Mouse (Mus musculus) hindbrain, embryonic 10.5 days (tissue): ENCODE results near the gene Ski. TPM values are rescaled to one million over a fixed set of nuclear protein-coding genes. Genes with fewer than 3 reads are reported as not detected.

Experiments
- DNase-seq: peaks from one replicate; pipeline ENCODE4 v3.0.0-alpha.2; 2017; ENCODE audit warnings: low spot score
- H3K27ac ChIP-seq: fragments of 300-500 bp; sonication (generic); 2 replicates; pipeline ENCODE4 v1.5.1; 2016; ENCODE audit warnings: mild to moderate bottlenecking, moderate library complexity
- H3K27me3 ChIP-seq: fragments of 300-500 bp; sonication (generic); 2 replicates; pipeline ENCODE4 v1.6.1; 2016; ENCODE audit warnings: mild to moderate bottlenecking; ENCODE audit not compliant: poor library complexity, insufficient read depth, severe bottlenecking
- H3K36me3 ChIP-seq: fragments of 300-500 bp; sonication (generic); 2 replicates; pipeline ENCODE4 v1.6.1; 2016; ENCODE audit warnings: mild to moderate bottlenecking, moderate library complexity
- H3K4me1 ChIP-seq: fragments of 300-500 bp; sonication (generic); replicated peaks from 2 replicates; pipeline ENCODE4 v1.6.1; 2016; ENCODE audit warnings: mild to moderate bottlenecking
- H3K4me3 ChIP-seq: fragments of 300-500 bp; sonication (generic); 2 replicates; pipeline ENCODE4 v1.5.1; 2016; ENCODE audit warnings: mild to moderate bottlenecking, moderate library complexity
- H3K9me3 ChIP-seq: fragments of 300-500 bp; sonication (generic); 2 replicates; pipeline ENCODE4 v1.6.1; 2016; ENCODE audit warnings: mild to moderate bottlenecking, moderate library complexity
- WGBS: fragments of 180-500 bp; shearing (Covaris S2); methylation state at CpG from one replicate; pipeline ENCODE4 v1.1.7; 2016; 5-methylcytosine and 5-hydroxymethylcytosine counted together
- polyA plus RNA-seq: library from polyadenylated mRNA; unstranded; fragments of >200 nt; fragmentation: Nextera tagmentation; extraction: Ambion mirVana; gene quantifications from 2 replicates; pipeline ENCODE4 v1.2.1, GENCODE M21; 2016

The Ski gene
- polyA plus RNA-seq, 1 experiment from 2014 or later = 9.3 TPM

GRCm38 (mm10) chr4:155217241-155218103, 4.9 kb downstream of the Ski start:
- Histone ChIP-seq H3K4me3 (peak overlapping the region; percentile 95; the same call in 1 of the 2 replicates), H3K27ac (peak overlapping the region; percentile 53), H3K27me3 (no peaks in the 10 kb centered on the region), H3K9me3 (no peaks in the 10 kb centered on the region), H3K4me1 (peaks cover 97% of the 10 kb centered on the region), H3K36me3 (peaks cover 15% of the 10 kb centered on the region)
- WGBS = 61% methylated on average over 12 of the region's 12 CpGs
- DNase-seq = no peak

- H3K4me3 ChIP-seq = 0 out of 2 replicates have a peak overlapping the region, but pooled peaks have one; percentile 12
- DNase-seq = no peak
- peak overlapping the region; percentile 59 for H3K27ac ChIP-seq
- 70% methylated on average over 12 of the region's 12 CpGs for WGBS
- no peaks in the 10 kb centered on the region for H3K27me3 ChIP-seq
- H3K4me1 ChIP-seq = peaks cover 94% of the 10 kb centered on the region
- peaks cover 30% of the 10 kb centered on the region for H3K36me3 ChIP-seq
- H3K9me3 ChIP-seq = peaks cover under 1% of the 10 kb centered on the region; the same call in 1 of the 2 replicates
Observed at GRCm38 (mm10) chr4:155215773-155216630, 6.4 kb downstream of the Ski start.

GRCm38 (mm10) chr4:155215203-155215602, 7.2 kb downstream of the Ski start:
- H3K27ac ChIP-seq = peak overlapping the region; percentile 59; the same call in 1 of the 2 replicates

GRCm38 (mm10) chr4:155214793-155215192, 7.6 kb downstream of the Ski start:
- DNase-seq = no peak
- Histone ChIP-seq H3K4me1 (peaks cover 95% of the 10 kb centered on the region), H3K4me3 (0 out of 2 replicates have a peak overlapping the region, but pooled peaks have one; percentile 13), H3K27ac (no peak overlapping the region), H3K27me3 (no peaks in the 10 kb centered on the region), H3K9me3 (peaks cover 3% of the 10 kb centered on the region; the same call in 1 of the 2 replicates), H3K36me3 (peaks cover 42% of the 10 kb centered on the region)
- 82% methylated on average over 10 of the region's 10 CpGs for WGBS

More at GRCm38 (mm10) chr4:155215203-155215602, 7.2 kb downstream of the Ski start:
- Histone ChIP-seq H3K27me3 (no peaks in the 10 kb centered on the region), H3K36me3 (peaks cover 38% of the 10 kb centered on the region), H3K4me1 (peaks cover 95% of the 10 kb centered on the region), H3K4me3 (no peak overlapping the region), H3K9me3 (peaks cover 3% of the 10 kb centered on the region; the same call in 1 of the 2 replicates)
- 56% methylated on average over 9 of the region's 9 CpGs for WGBS
- DNase-seq = no peak

GRCm38 (mm10) chr4:155214188-155214587, 8.2 kb downstream of the Ski start:
- Histone ChIP-seq H3K36me3 (peaks cover 46% of the 10 kb centered on the region), H3K4me3 (no peak overlapping the region), H3K27ac (peak overlapping the region; percentile 29; the same call in 1 of the 2 replicates), H3K4me1 (peaks cover 95% of the 10 kb centered on the region), H3K9me3 (peaks cover 3% of the 10 kb centered on the region; the same call in 1 of the 2 replicates), H3K27me3 (no peaks in the 10 kb centered on the region)
- WGBS = 76% methylated on average over 6 of the region's 6 CpGs
- no peak for DNase-seq

GRCm38 (mm10) chr4:155213752-155214054, 8.7 kb downstream of the Ski start:
- no peak for DNase-seq
- WGBS = 81% methylated on average over 6 of the region's 6 CpGs
- Histone ChIP-seq H3K27ac (0 out of 2 replicates have a peak overlapping the region, but pooled peaks have one; percentile 29), H3K9me3 (peaks cover 3% of the 10 kb centered on the region; the same call in 1 of the 2 replicates), H3K36me3 (peaks cover 46% of the 10 kb centered on the region), H3K27me3 (no peaks in the 10 kb centered on the region), H3K4me1 (peaks cover 95% of the 10 kb centered on the region), H3K4me3 (peak overlapping the region; percentile 1; the same call in 1 of the 2 replicates)

GRCm38 (mm10) chr4:155213052-155213751, 9.2 kb downstream of the Ski start:
- Histone ChIP-seq H3K4me1 (peaks cover 95% of the 10 kb centered on the region), H3K27ac (0 out of 2 replicates have a peak overlapping the region, but pooled peaks have one; percentile 29), H3K9me3 (peaks cover 3% of the 10 kb centered on the region; the same call in 1 of the 2 replicates), H3K4me3 (peak overlapping the region; percentile 1; the same call in 1 of the 2 replicates), H3K36me3 (peaks cover 41% of the 10 kb centered on the region), H3K27me3 (no peaks in the 10 kb centered on the region)
- 80% methylated on average over 9 of the region's 9 CpGs for WGBS
- DNase-seq = no peak

- H3K36me3 ChIP-seq = peaks cover 38% of the 10 kb centered on the region
- H3K4me1 ChIP-seq = peaks cover 94% of the 10 kb centered on the region
- no peak overlapping the region; the same call in 1 of the 2 replicates for H3K27ac ChIP-seq
- H3K27me3 ChIP-seq = no peaks in the 10 kb centered on the region
- DNase-seq = no peak
- peaks cover 3% of the 10 kb centered on the region; the same call in 1 of the 2 replicates for H3K9me3 ChIP-seq
- WGBS = 92% methylated on average over 5 of the region's 5 CpGs
- no peak overlapping the region for H3K4me3 ChIP-seq
Observed at GRCm38 (mm10) chr4:155209494-155209893, 12.9 kb downstream of the Ski start.

DNA sequence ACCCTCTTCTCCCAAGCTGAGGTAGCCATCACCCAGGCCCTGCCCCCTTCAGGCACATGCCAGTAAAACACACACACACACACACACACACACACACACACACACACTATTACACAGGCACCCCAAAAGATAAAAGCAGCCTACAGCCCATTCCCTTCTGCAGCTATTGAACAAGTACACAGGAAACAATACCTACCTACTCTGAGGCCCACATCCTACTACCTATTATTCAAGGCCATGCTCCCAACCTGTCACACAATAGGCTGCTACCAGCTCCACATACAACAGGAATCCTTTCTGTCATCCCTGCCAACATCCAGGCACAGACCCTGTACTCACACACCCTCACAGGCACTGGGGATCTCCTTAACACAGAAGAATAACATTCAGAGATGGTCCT, 13.3 kb downstream of the Ski start:
- peaks cover 94% of the 10 kb centered on the region for H3K4me1 ChIP-seq
- H3K4me3 ChIP-seq = peak overlapping the region; percentile 18; the same call in 1 of the 2 replicates
- H3K27me3 ChIP-seq = no peaks in the 10 kb centered on the region
- no peak for DNase-seq
- peaks cover 42% of the 10 kb centered on the region for H3K36me3 ChIP-seq
- H3K9me3 ChIP-seq = peaks cover 3% of the 10 kb centered on the region; the same call in 1 of the 2 replicates
- H3K27ac ChIP-seq = peak overlapping the region; percentile 80

- no peak for DNase-seq
- Histone ChIP-seq H3K4me1 (peaks cover 94% of the 10 kb centered on the region), H3K27me3 (no peaks in the 10 kb centered on the region), H3K27ac (peak overlapping the region; percentile 80), H3K36me3 (peaks cover 43% of the 10 kb centered on the region), H3K4me3 (peak overlapping the region; percentile 16; the same call in 1 of the 2 replicates), H3K9me3 (peaks cover 3% of the 10 kb centered on the region; the same call in 1 of the 2 replicates)
- 50% methylated on average over 7 of the region's 7 CpGs for WGBS
Observed at GRCm38 (mm10) chr4:155208613-155209012, 13.8 kb downstream of the Ski start.

GRCm38 (mm10) chr4:155207841-155208240, 14.6 kb downstream of the Ski start:
- no peak for DNase-seq
- Histone ChIP-seq H3K27me3 (no peaks in the 10 kb centered on the region), H3K4me3 (0 out of 2 replicates have a peak overlapping the region, but pooled peaks have one; percentile 16), H3K4me1 (peaks cover 94% of the 10 kb centered on the region), H3K27ac (peak overlapping the region; percentile 80), H3K36me3 (peaks cover 41% of the 10 kb centered on the region), H3K9me3 (peaks cover 3% of the 10 kb centered on the region; the same call in 1 of the 2 replicates)
- WGBS = 46% methylated on average over 3 of the region's 3 CpGs

- peaks cover 99% of the 10 kb centered on the region for H3K4me1 ChIP-seq
- WGBS = 72% methylated on average over 8 of the region's 8 CpGs
Observed at GRCm38 (mm10) chr4:155206498-155206897, 15.9 kb downstream of the Ski start.

More at GRCm38 (mm10) chr4:155206498-155206897, 15.9 kb downstream of the Ski start:
- peaks cover 27% of the 10 kb centered on the region for H3K36me3 ChIP-seq
- no peak overlapping the region for H3K4me3 ChIP-seq
- H3K27me3 ChIP-seq = no peaks in the 10 kb centered on the region
- H3K9me3 ChIP-seq = peaks cover 3% of the 10 kb centered on the region; the same call in 1 of the 2 replicates
- peak overlapping the region; percentile 54; the same call in 1 of the 2 replicates for H3K27ac ChIP-seq
- DNase-seq = no peak
